ENCODE assay signal across 14 mouse cellular contexts in genomic region chr14:55071756-55072155, GRCm38 (mm10). TPM values are rescaled to one million over a fixed set of nuclear protein-coding genes. Genes with fewer than 3 reads are reported as not detected.
DNase-seq lines count a peak whose midpoint lies in the region; ATAC-seq and TF ChIP-seq lines count a peak whose summit lies in the region.
"Had no signal": no experiment of that assay in that cellular context is flagged by ENCODE, and none has a peak within 500 bp of the region (broad histone marks: within the 10 kb centered on the region; RNA-seq: fewer than 3 reads in every experiment).

No protein-coding gene starts in this region.

- intact Hi-C loops in heart, adult 2 months (cut with DNase I): loop anchor here (10.0 kb wide), 1 partner anchor 227 kb away; no protein-coding TSS in a partner anchor
- intact Hi-C loops in gastrocnemius, postnatal 14 days (cut with DNase I; ENCODE audit: low total_unique reads): no loop called here

- H3K4me1 ChIP-seq in heart, embryonic 11.5 days (ENCODE audit: control insufficient read depth, insufficient read depth, low read length): 0 out of 2 replicates have a peak, but pooled peaks cover 6% of the 10 kb centered on the region
- no peaks in the 10 kb centered on the region for H3K4me1 ChIP-seq in heart, adult 2 months (ENCODE audit: control insufficient read depth, insufficient read depth, low read length)
- peaks cover 17% of the 10 kb centered on the region for H3K4me1 ChIP-seq in midbrain, embryonic 15.5 days
- H3K4me1 ChIP-seq in midbrain, embryonic 14.5 days (ENCODE audit: control insufficient read depth, insufficient read depth, low read length): peaks cover 3% of the 10 kb centered on the region; the same call in 1 of the 2 replicates
- peaks cover 10% of the 10 kb centered on the region; the same call in 1 of the 2 replicates for H3K4me1 ChIP-seq in hindbrain, embryonic 16.5 days (ENCODE audit: control insufficient read depth, insufficient read depth, low read depth, low read length)
- H3K4me1 ChIP-seq in stomach, embryonic 14.5 days (ENCODE audit: control insufficient read depth, insufficient read depth, low read length): peaks cover 3% of the 10 kb centered on the region; the same call in 1 of the 2 replicates

- H3K79me2 ChIP-seq in heart, adult 2 months (replicated peaks; ENCODE audit: control insufficient read depth, insufficient read depth, low read length): no peaks in the 10 kb centered on the region

- H3K27ac ChIP-seq in heart, embryonic 11.5 days (ENCODE audit: low read depth, low read length): no peak overlapping the region
- H3K27ac ChIP-seq in heart, adult 2 months: no peak overlapping the region
- peak overlapping the region; percentile 43; the same call in 1 of the 2 replicates for H3K27ac ChIP-seq in midbrain, embryonic 15.5 days
- H3K27ac ChIP-seq in midbrain, embryonic 14.5 days (replicated peaks; ENCODE audit: low read depth, low read length): no peak overlapping the region
- peak overlapping the region; percentile 8; the same call in 1 of the 2 replicates for H3K27ac ChIP-seq in hindbrain, embryonic 16.5 days (ENCODE audit: low read depth, low read length)
- no peak overlapping the region for H3K27ac ChIP-seq in stomach, embryonic 14.5 days (ENCODE audit: low read length)

- H3K27me3 ChIP-seq in heart, embryonic 11.5 days (ENCODE audit: control insufficient read depth, insufficient read depth, low read length): peaks cover 20% of the 10 kb centered on the region
- H3K27me3 ChIP-seq in heart, adult 2 months (ENCODE audit: control insufficient read depth, insufficient read depth, low read length): no peaks in the 10 kb centered on the region
- H3K27me3 ChIP-seq in midbrain, embryonic 15.5 days (replicated peaks): no peaks in the 10 kb centered on the region
- H3K27me3 ChIP-seq in midbrain, embryonic 14.5 days (ENCODE audit: control insufficient read depth, insufficient read depth, low read length): no peaks in the 10 kb centered on the region
- H3K27me3 ChIP-seq in hindbrain, embryonic 16.5 days (replicated peaks; ENCODE audit: control insufficient read depth, insufficient read depth, low read length): no peaks in the 10 kb centered on the region; the same call in 1 of the 2 replicates
- no peaks in the 10 kb centered on the region for H3K27me3 ChIP-seq in stomach, embryonic 14.5 days (ENCODE audit: control insufficient read depth, insufficient read depth, low read length)

- H3K9ac ChIP-seq in heart, embryonic 11.5 days (ENCODE audit: low read depth, low read length): no peak overlapping the region
- no peak overlapping the region for H3K9ac ChIP-seq in heart, adult 2 months (ENCODE audit: low read depth, low read length)
- no peak overlapping the region for H3K9ac ChIP-seq in midbrain, embryonic 15.5 days
- no peak overlapping the region for H3K9ac ChIP-seq in midbrain, embryonic 14.5 days (replicated peaks; ENCODE audit: low read length)
- H3K9ac ChIP-seq in hindbrain, embryonic 16.5 days (ENCODE audit: low read depth, low read length): peak overlapping the region; percentile 43
- H3K9ac ChIP-seq in stomach, embryonic 14.5 days (replicated peaks; ENCODE audit: low read depth, low read length): no peak overlapping the region

- H3K4me2 ChIP-seq in heart, embryonic 11.5 days: peak overlapping the region; percentile 31
- no peak overlapping the region for H3K4me2 ChIP-seq in midbrain, embryonic 15.5 days
- H3K4me2 ChIP-seq in midbrain, embryonic 14.5 days (ENCODE audit: low read length): no peak overlapping the region
- H3K4me2 ChIP-seq in hindbrain, embryonic 16.5 days (ENCODE audit: low read length): no peak overlapping the region
- peak overlapping the region; percentile 16; the same call in 1 of the 2 replicates for H3K4me2 ChIP-seq in stomach, embryonic 14.5 days (replicated peaks; ENCODE audit: low read depth, low read length)

- no peak for TF ChIP-seq CTCF in heart, adult 2 months (IDR thresholded peaks at IDR 0.05)

- WGBS in heart, embryonic 11.5 days (ENCODE audit: insufficient replicate concordance): 23% methylated on average over 19 of the region's 19 CpGs
- WGBS in heart, adult 2 months: 48% methylated on average over 19 of the region's 19 CpGs
- WGBS in midbrain, embryonic 15.5 days: 31% methylated on average over 19 of the region's 19 CpGs
- WGBS in midbrain, embryonic 14.5 days: 31% methylated on average over 19 of the region's 19 CpGs
- 28% methylated on average over 19 of the region's 19 CpGs for WGBS in hindbrain, embryonic 16.5 days
- 27% methylated on average over 19 of the region's 19 CpGs for WGBS in stomach, embryonic 14.5 days

- no peak for TF ChIP-seq POLR2A in heart, adult 2 months (IDR thresholded peaks at IDR 0.05; ENCODE audit: insufficient read depth, low read depth, low read length)

- peak overlapping the region; percentile 5; the same call in 1 of the 2 replicates for H3K4me3 ChIP-seq in heart, embryonic 11.5 days (ENCODE audit: low read depth, low read length)
- H3K4me3 ChIP-seq in heart, adult 2 months: no peak overlapping the region
- no peak overlapping the region for H3K4me3 ChIP-seq in midbrain, embryonic 15.5 days
- no peak overlapping the region for H3K4me3 ChIP-seq in midbrain, embryonic 14.5 days (replicated peaks; ENCODE audit: low read depth, low read length)
- H3K4me3 ChIP-seq in hindbrain, embryonic 16.5 days (ENCODE audit: low read length): no peak overlapping the region
- no peak overlapping the region for H3K4me3 ChIP-seq in stomach, embryonic 14.5 days (ENCODE audit: low read depth, low read length)

- no peak for DNase-seq in heart, adult 2 months
- DNase-seq in midbrain, embryonic 14.5 days: no peak
- DNase-seq in gastrocnemius, postnatal 14 days: no peak
- DNase-seq in cerebellum, postnatal 14 days: no peak
- DNase-seq: adrenal gland, adult 8-10 months; embryo, embryonic 11 days; layer of hippocampus, postnatal 36 days; lung, postnatal 4 days had no signal

- no peak for TF ChIP-seq EP300 in heart, adult 2 months (IDR thresholded peaks at IDR 0.05; ENCODE audit: insufficient read depth, low read depth, low read length)

- no peak for ATAC-seq in heart, embryonic 11.5 days (replicated peaks; ENCODE audit: insufficient number of reproducible peaks, low FRiP score, low TSS enrichment)
- no peak for ATAC-seq in midbrain, embryonic 15.5 days (replicated peaks)
- no peak for ATAC-seq in midbrain, embryonic 14.5 days (ENCODE audit: low FRiP score, low TSS enrichment)
- no peak for ATAC-seq in hindbrain, embryonic 16.5 days
- ATAC-seq in stomach, embryonic 14.5 days (ENCODE audit: insufficient number of reproducible peaks, insufficient read depth, low FRiP score, low read depth): peak; percentile 60; the same call in 1 of the 2 replicates
- ATAC-seq: CD4-positive, CD25-positive, alpha-beta regulatory T cell, adult 4 months had no signal

- no peaks in the 10 kb centered on the region; the same call in none of the 2 replicates for H3K36me3 ChIP-seq in heart, embryonic 11.5 days (ENCODE audit: control insufficient read depth, insufficient read depth, low read length)
- H3K36me3 ChIP-seq in heart, adult 2 months (ENCODE audit: control insufficient read depth, insufficient read depth, low read length): no peaks in the 10 kb centered on the region
- H3K36me3 ChIP-seq in midbrain, embryonic 15.5 days (replicated peaks): peaks cover 43% of the 10 kb centered on the region
- peaks cover 80% of the 10 kb centered on the region for H3K36me3 ChIP-seq in midbrain, embryonic 14.5 days (ENCODE audit: control insufficient read depth, insufficient read depth, low read length)
- peaks cover 38% of the 10 kb centered on the region for H3K36me3 ChIP-seq in hindbrain, embryonic 16.5 days (ENCODE audit: control insufficient read depth, insufficient read depth, low read length)
- no peaks in the 10 kb centered on the region; the same call in 1 of the 2 replicates for H3K36me3 ChIP-seq in stomach, embryonic 14.5 days (ENCODE audit: control insufficient read depth, insufficient read depth, low read length)

- H3K9me3 ChIP-seq in heart, embryonic 11.5 days (replicated peaks; ENCODE audit: control insufficient read depth, low read length): no peaks in the 10 kb centered on the region
- no peaks in the 10 kb centered on the region for H3K9me3 ChIP-seq in midbrain, embryonic 15.5 days
- H3K9me3 ChIP-seq in midbrain, embryonic 14.5 days (ENCODE audit: control insufficient read depth, low read length): no peaks in the 10 kb centered on the region
- no peaks in the 10 kb centered on the region for H3K9me3 ChIP-seq in hindbrain, embryonic 16.5 days (ENCODE audit: control insufficient read depth, low read length)
- H3K9me3 ChIP-seq in stomach, embryonic 14.5 days (ENCODE audit: control insufficient read depth, low read depth, low read length): no peaks in the 10 kb centered on the region

RNA-seq across cellular contexts. Expression of gene Zfhx2, which starts 20.4 kb away (rescaled TPM):
- 2.9 and 3.1 TPM in 2 replicates for polyA plus RNA-seq in heart, embryonic 11.5 days (2014; fragmentation: Nextera tagmentation; extraction: Ambion mirVana)
- 1 to 10 TPM; 3.9 to 4.1 TPM for total RNA-seq in heart, adult 2 months (2021)
- polyA plus RNA-seq in heart, adult 2 months (2012; rRNA removed): 1.1 and 1.3 TPM in 2 replicates
- polyA plus RNA-seq in midbrain, embryonic 15.5 days (2015; fragmentation: Nextera tagmentation; extraction: Ambion mirVana): 33.7 and 37.5 TPM in 2 replicates
- polyA plus RNA-seq in midbrain, embryonic 14.5 days (2014; fragmentation: Nextera tagmentation; extraction: Ambion mirVana): 24.9 and 28.4 TPM in 2 replicates
- 18.4 and 20.5 TPM in 2 replicates for polyA plus RNA-seq in hindbrain, embryonic 16.5 days (2015; fragmentation: Nextera tagmentation; extraction: Ambion mirVana)
- 6.0 and 6.6 TPM in 2 replicates for polyA plus RNA-seq in stomach, embryonic 14.5 days (2014; fragmentation: Nextera tagmentation; extraction: Ambion mirVana)
- total RNA-seq in gastrocnemius, postnatal 14 days (2021): 1 to 10 TPM; 2.6 to 3.1 TPM

RNA-seq across cellular contexts. Expression of gene Thtpa, which starts 22.8 kb away (rescaled TPM):
- polyA plus RNA-seq in heart, embryonic 11.5 days (2014; fragmentation: Nextera tagmentation; extraction: Ambion mirVana): 12.4 and 15.1 TPM in 2 replicates
- total RNA-seq in heart, adult 2 months (2021): 10 to 100 TPM; 10.7 to 13.4 TPM
- 8.2 and 9.7 TPM in 2 replicates for polyA plus RNA-seq in heart, adult 2 months (2012; rRNA removed)
- 38.8 and 39.5 TPM in 2 replicates for polyA plus RNA-seq in midbrain, embryonic 15.5 days (2015; fragmentation: Nextera tagmentation; extraction: Ambion mirVana)
- polyA plus RNA-seq in midbrain, embryonic 14.5 days (2014; fragmentation: Nextera tagmentation; extraction: Ambion mirVana): 27.9 and 33.7 TPM in 2 replicates
- polyA plus RNA-seq in hindbrain, embryonic 16.5 days (2015; fragmentation: Nextera tagmentation; extraction: Ambion mirVana): 34.4 and 36.1 TPM in 2 replicates
- 19.8 and 25.0 TPM in 2 replicates for polyA plus RNA-seq in stomach, embryonic 14.5 days (2014; fragmentation: Nextera tagmentation; extraction: Ambion mirVana)
- 10 to 100 TPM; 11.1 to 12.3 TPM for total RNA-seq in gastrocnemius, postnatal 14 days (2021)

RNA-seq across cellular contexts. Expression of gene Ap1g2, which starts 34.6 kb away (rescaled TPM):
- polyA plus RNA-seq in heart, embryonic 11.5 days (2014; fragmentation: Nextera tagmentation; extraction: Ambion mirVana): 9.1 and 11.4 TPM in 2 replicates
- 1 to 10 TPM; 5.3 to 5.6 TPM for total RNA-seq in heart, adult 2 months (2021)
- 8.2 and 10.2 TPM in 2 replicates for polyA plus RNA-seq in heart, adult 2 months (2012; rRNA removed)
- polyA plus RNA-seq in midbrain, embryonic 15.5 days (2015; fragmentation: Nextera tagmentation; extraction: Ambion mirVana): 7.5 and 9.2 TPM in 2 replicates
- 6.8 and 7.6 TPM in 2 replicates for polyA plus RNA-seq in midbrain, embryonic 14.5 days (2014; fragmentation: Nextera tagmentation; extraction: Ambion mirVana)
- 6.9 and 7.7 TPM in 2 replicates for polyA plus RNA-seq in hindbrain, embryonic 16.5 days (2015; fragmentation: Nextera tagmentation; extraction: Ambion mirVana)
- 28.7 and 30.8 TPM in 2 replicates for polyA plus RNA-seq in stomach, embryonic 14.5 days (2014; fragmentation: Nextera tagmentation; extraction: Ambion mirVana)
- 1 to 10 TPM; 4.1 to 7.0 TPM for total RNA-seq in gastrocnemius, postnatal 14 days (2021)

RNA-seq across cellular contexts. Expression of gene Jph4, which starts 45.0 kb away (rescaled TPM):
- 0.31 and 0.59 TPM in 2 replicates for polyA plus RNA-seq in heart, embryonic 11.5 days (2014; fragmentation: Nextera tagmentation; extraction: Ambion mirVana)
- total RNA-seq in heart, adult 2 months (2021): under 1 TPM in 1 of 2 experiments, not detected in 1; 0.23 TPM
- polyA plus RNA-seq in heart, adult 2 months (2012; rRNA removed): 0.25 and 0.32 TPM in 2 replicates
- 39.7 and 42.5 TPM in 2 replicates for polyA plus RNA-seq in midbrain, embryonic 15.5 days (2015; fragmentation: Nextera tagmentation; extraction: Ambion mirVana)
- polyA plus RNA-seq in midbrain, embryonic 14.5 days (2014; fragmentation: Nextera tagmentation; extraction: Ambion mirVana): 31.1 and 38.9 TPM in 2 replicates
- polyA plus RNA-seq in hindbrain, embryonic 16.5 days (2015; fragmentation: Nextera tagmentation; extraction: Ambion mirVana): 31.8 and 32.3 TPM in 2 replicates
- 2.6 and 2.7 TPM in 2 replicates for polyA plus RNA-seq in stomach, embryonic 14.5 days (2014; fragmentation: Nextera tagmentation; extraction: Ambion mirVana)
- total RNA-seq in gastrocnemius, postnatal 14 days (2021): under 1 TPM; 0.42 to 0.62 TPM
- total RNA-seq: granulocyte monocyte progenitor cell, adult 5-6 weeks had no signal
- polyA plus RNA-seq: CD4-positive, CD25-positive, alpha-beta regulatory T cell, adult 4 months had no signal

RNA-seq across cellular contexts. Expression of gene Ngdn, which starts 56.5 kb away (rescaled TPM):
- polyA plus RNA-seq in heart, embryonic 11.5 days (2014; fragmentation: Nextera tagmentation; extraction: Ambion mirVana): 60.3 and 62.1 TPM in 2 replicates
- 10 to 100 TPM; 25.9 to 28.9 TPM for total RNA-seq in heart, adult 2 months (2021)
- 10.1 and 19.6 TPM in 2 replicates for polyA plus RNA-seq in heart, adult 2 months (2012; rRNA removed)
- polyA plus RNA-seq in midbrain, embryonic 15.5 days (2015; fragmentation: Nextera tagmentation; extraction: Ambion mirVana): 47.8 and 50.2 TPM in 2 replicates
- polyA plus RNA-seq in midbrain, embryonic 14.5 days (2014; fragmentation: Nextera tagmentation; extraction: Ambion mirVana): 51.7 and 54.3 TPM in 2 replicates
- 48.2 and 50.6 TPM in 2 replicates for polyA plus RNA-seq in hindbrain, embryonic 16.5 days (2015; fragmentation: Nextera tagmentation; extraction: Ambion mirVana)
- 66.4 and 75.7 TPM in 2 replicates for polyA plus RNA-seq in stomach, embryonic 14.5 days (2014; fragmentation: Nextera tagmentation; extraction: Ambion mirVana)
- total RNA-seq in gastrocnemius, postnatal 14 days (2021): 10 to 100 TPM; 17.8 to 19.0 TPM

Comparison
In these comparisons a context has a peak if more than half of its experiments do, and no peak if none do; other contexts are left out.
1. H3K27ac ChIP-seq: peak in midbrain, embryonic 15.5 days (single experiment) and hindbrain, embryonic 16.5 days (single experiment); none in heart, embryonic 11.5 days (single experiment), heart, adult 2 months (single experiment), midbrain, embryonic 14.5 days (single experiment) and stomach, embryonic 14.5 days (single experiment).
2. H3K4me2 ChIP-seq: peak in heart, embryonic 11.5 days (single experiment) and stomach, embryonic 14.5 days (single experiment); none in midbrain, embryonic 15.5 days (single experiment), midbrain, embryonic 14.5 days (single experiment) and hindbrain, embryonic 16.5 days (single experiment).